Mouse (Mus musculus) midbrain, embryonic 10.5 days (tissue): Measurements from ENCODE around the gene Tas2r121. TPM values are rescaled to one million over a fixed set of nuclear protein-coding genes. Genes with fewer than 3 reads are reported as not detected.
"Not testable (repeated sequence)": the region's sequence is repeated elsewhere in the genome, so short reads cannot be mapped to it uniquely, and the experiment has no call there.

Experiments
- DNase-seq: peaks from one replicate; pipeline ENCODE4 v3.0.0-alpha.2; 2017; ENCODE audit warnings: low spot score
- H3K27ac ChIP-seq: fragments of 300-500 bp; sonication (generic); replicated peaks from 2 replicates; pipeline ENCODE4 v1.5.1; 2016; ENCODE audit warnings: mild to moderate bottlenecking
- H3K27me3 ChIP-seq: fragments of 300-500 bp; sonication (generic); 2 replicates; pipeline ENCODE4 v1.6.1; 2016; ENCODE audit warnings: low read depth, mild to moderate bottlenecking; ENCODE audit not compliant: poor library complexity, severe bottlenecking
- H3K36me3 ChIP-seq: fragments of 300-500 bp; sonication (generic); 2 replicates; pipeline ENCODE4 v1.6.1; 2016; ENCODE audit warnings: mild to moderate bottlenecking, moderate library complexity
- H3K4me1 ChIP-seq: fragments of 300-500 bp; sonication (generic); 2 replicates; pipeline ENCODE4 v1.6.1; 2016
- H3K4me3 ChIP-seq: fragments of 300-500 bp; sonication (generic); 2 replicates; pipeline ENCODE4 v1.5.1; 2016; ENCODE audit warnings: mild to moderate bottlenecking, moderate library complexity
- H3K9me3 ChIP-seq: fragments of 300-500 bp; sonication (generic); replicated peaks from 2 replicates; pipeline ENCODE4 v1.6.1; 2016; ENCODE audit warnings: mild to moderate bottlenecking
- WGBS: fragments of 180-500 bp; shearing (Covaris S2); methylation state at CpG from one replicate; pipeline ENCODE4 v1.1.7; 2016; 5-methylcytosine and 5-hydroxymethylcytosine counted together
- polyA plus RNA-seq: library from polyadenylated mRNA; unstranded; fragments of >200 nt; fragmentation: Nextera tagmentation; extraction: Ambion mirVana; gene quantifications from 2 replicates; pipeline ENCODE4 v1.2.1, GENCODE M21; 2016

Tas2r121 gene
- not detected in 2 replicates for polyA plus RNA-seq

- Histone ChIP-seq H3K27ac (no peak within 1 kb of the TSS), H3K4me1 (no peaks in the 10 kb centered on the region), H3K27me3 (no peaks in the 10 kb centered on the region), H3K9me3 (no peaks in the 10 kb centered on the region), H3K36me3 (no peaks in the 10 kb centered on the region), H3K4me3 (no peak within 1 kb of the TSS)
- WGBS: 71% methylated on average over 1 of the region's 1 CpGs
- DNase-seq: no peak
Measured at GRCm38 (mm10) chr6:132700907-132701306, at the start of gene Tas2r121. Tas2r121 (minus strand) TSS chr6:132701007.

GRCm38 (mm10) chr6:132750206-132750605 is 49.4 kb upstream of the Tas2r121 start:
- Histone ChIP-seq H3K27ac (no peak overlapping the region), H3K4me1 (no peaks in the 10 kb centered on the region), H3K27me3 (no peaks in the 10 kb centered on the region), H3K36me3 (no peaks in the 10 kb centered on the region), H3K9me3 (no peaks in the 10 kb centered on the region), H3K4me3 (no peak overlapping the region)
- no peak for DNase-seq
- 84% methylated on average over 2 of the region's 2 CpGs for WGBS

- no peak within 1 kb of the TSS for H3K4me3 ChIP-seq
- no peaks in the 10 kb centered on the region for H3K27me3 ChIP-seq
- H3K36me3 ChIP-seq: no peaks in the 10 kb centered on the region
- no peak for DNase-seq
- H3K9me3 ChIP-seq: no peaks in the 10 kb centered on the region
- 74% methylated on average over 2 of the region's 2 CpGs for WGBS
- no peaks in the 10 kb centered on the region for H3K4me1 ChIP-seq
- H3K27ac ChIP-seq: no peak within 1 kb of the TSS
Measured at GRCm38 (mm10) chr6:132737935-132738334, 37.1 kb upstream of the Tas2r121 start, which contains the start of gene Tas2r115. Tas2r115 (minus strand) TSS chr6:132738035.

GRCm38 (mm10) chr6:132711828-132712227 is 11.0 kb upstream of the Tas2r121 start, which contains the start of gene Tas2r122:
Tas2r122 (minus strand) TSS chr6:132711928.
- H3K4me1 ChIP-seq: no peaks in the 10 kb centered on the region
- no peak within 1 kb of the TSS for H3K27ac ChIP-seq
- no peak within 1 kb of the TSS for H3K4me3 ChIP-seq
- no peaks in the 10 kb centered on the region for H3K27me3 ChIP-seq
- DNase-seq: no peak
- H3K9me3 ChIP-seq: no peaks in the 10 kb centered on the region; the same call in 1 of the 2 replicates
- 87% methylated on average over 3 of the region's 3 CpGs for WGBS
- no peaks in the 10 kb centered on the region for H3K36me3 ChIP-seq

GRCm38 (mm10) chr6:132691596-132691995 is 9.2 kb downstream of the Tas2r121 start:
- peaks cover 18% of the 10 kb centered on the region; the same call in 1 of the 2 replicates for H3K9me3 ChIP-seq
- H3K4me3 ChIP-seq, H3K4me1 ChIP-seq, H3K27me3 ChIP-seq, H3K27ac ChIP-seq, H3K36me3 ChIP-seq, DNase-seq: not testable (repeated sequence)
- WGBS: 96% methylated on average over 7 of the region's 7 CpGs

- no peak for DNase-seq
- H3K9me3 ChIP-seq: peaks cover 4% of the 10 kb centered on the region; the same call in 1 of the 2 replicates
- H3K4me1 ChIP-seq: no peaks in the 10 kb centered on the region
- no peaks in the 10 kb centered on the region for H3K36me3 ChIP-seq
- H3K27ac ChIP-seq: no peak within 1 kb of the TSS
- H3K4me3 ChIP-seq: no peak within 1 kb of the TSS
- no peaks in the 10 kb centered on the region for H3K27me3 ChIP-seq
Measured at GRCm38 (mm10) chr6:132656653-132657052, 44.2 kb downstream of the Tas2r121 start, which contains the start of gene Tas2r120. Tas2r120 (plus strand) TSS chr6:132656953.

GRCm38 (mm10) chr6:132651426-132651825 is 49.4 kb downstream of the Tas2r121 start, which contains the start of gene A630073D07Rik:
A630073D07Rik (minus strand) TSS chr6:132651526.
- H3K4me3 ChIP-seq: no peak within 1 kb of the TSS
- H3K27ac ChIP-seq: no peak within 1 kb of the TSS
- no peak for DNase-seq
- 91% methylated on average over 1 of the region's 1 CpGs for WGBS
- H3K9me3 ChIP-seq: no peaks in the 10 kb centered on the region
- no peaks in the 10 kb centered on the region for H3K4me1 ChIP-seq
- no peaks in the 10 kb centered on the region for H3K27me3 ChIP-seq
- no peaks in the 10 kb centered on the region for H3K36me3 ChIP-seq

Other genes starting within 250 kb of the Tas2r121 start
- gene Prh1, start 131.2 kb downstream of the Tas2r121 start, polyA plus RNA-seq: not detected in 2 replicates
- not detected in 2 replicates for gene Prp2, start 105.1 kb downstream of the Tas2r121 start, polyA plus RNA-seq
- gene A630073D07Rik, start 49.5 kb downstream of the Tas2r121 start, polyA plus RNA-seq: not detected in 2 replicates
- not detected in 2 replicates for gene Tas2r120, start 44.1 kb downstream of the Tas2r121 start, polyA plus RNA-seq
- gene Tas2r122, start 10.9 kb upstream of the Tas2r121 start, polyA plus RNA-seq: not detected in 2 replicates
- gene Tas2r115, start 37.0 kb upstream of the Tas2r121 start, polyA plus RNA-seq: not detected in 2 replicates
- not detected in 2 replicates for gene Tas2r124, start 53.7 kb upstream of the Tas2r121 start, polyA plus RNA-seq
- not detected in 2 replicates for gene Tas2r102, start 61.1 kb upstream of the Tas2r121 start, polyA plus RNA-seq
- not detected in 2 replicates for gene Tas2r136, start 77.2 kb upstream of the Tas2r121 start, polyA plus RNA-seq
- gene Tas2r117, start 101.8 kb upstream of the Tas2r121 start, polyA plus RNA-seq: not detected in 2 replicates
- gene Tas2r123, start 146.1 kb upstream of the Tas2r121 start, polyA plus RNA-seq: not detected in 2 replicates
- gene Tas2r116, start 154.4 kb upstream of the Tas2r121 start, polyA plus RNA-seq: not detected in 2 replicates
- gene Tas2r110, start 167.0 kb upstream of the Tas2r121 start, polyA plus RNA-seq: not detected in 2 replicates
- gene Tas2r113, start 192.0 kb upstream of the Tas2r121 start, polyA plus RNA-seq: not detected in 2 replicates
- not detected in 2 replicates for gene Tas2r125, start 208.6 kb upstream of the Tas2r121 start, polyA plus RNA-seq